Mouse (Mus musculus) neural tube, embryonic 12.5 days (tissue): ENCODE data around the gene Kcnab2. TPM values are rescaled to one million over a fixed set of nuclear protein-coding genes. Genes with fewer than 3 reads are reported as not detected.

Source experiments
- ATAC-seq: fragments of 200-750 bp; cut with Nextera tagmentation; 2 replicates; pipeline ENCODE4 v1.8.0; 2017; ENCODE audit warnings: low read depth, mild to moderate bottlenecking, moderate TSS enrichment, moderate library complexity; ENCODE audit not compliant: low FRiP score
- H3K27ac ChIP-seq: fragments of 300-500 bp; sonication (generic); 2 replicates; pipeline ENCODE4 v1.5.1; 2016
- H3K27me3 ChIP-seq: fragments of 300-500 bp; sonication (generic); replicated peaks from 2 replicates; pipeline ENCODE4 v1.6.1; 2016; ENCODE audit warnings: mild to moderate bottlenecking
- H3K36me3 ChIP-seq: fragments of 300-500 bp; sonication (generic); 2 replicates; pipeline ENCODE4 v1.6.1; 2016; ENCODE audit warnings: mild to moderate bottlenecking
- H3K4me1 ChIP-seq: fragments of 300-500 bp; sonication (generic); 2 replicates; pipeline ENCODE4 v1.6.1; 2016
- H3K4me2 ChIP-seq: fragments of 300-500 bp; sonication (generic); replicated peaks from 2 replicates; pipeline ENCODE4 v1.6.1; 2016; ENCODE audit warnings: mild to moderate bottlenecking
- H3K4me3 ChIP-seq: fragments of 300-500 bp; sonication (generic); 2 replicates; pipeline ENCODE4 v1.5.1; 2016
- H3K9ac ChIP-seq: fragments of 300-500 bp; sonication (generic); 2 replicates; pipeline ENCODE4 v1.6.1; 2016; ENCODE audit warnings: mild to moderate bottlenecking
- H3K9me3 ChIP-seq: fragments of 300-500 bp; sonication (generic); 2 replicates; pipeline ENCODE4 v1.6.1; 2016; ENCODE audit warnings: mild to moderate bottlenecking
- WGBS: fragments of 180-500 bp; shearing (Covaris S2); methylation state at CpG from one replicate; pipeline ENCODE4 v1.1.7; 2016; 5-methylcytosine and 5-hydroxymethylcytosine counted together
- polyA plus RNA-seq: library from polyadenylated mRNA; unstranded; fragments of >200 nt; fragmentation: Nextera tagmentation; extraction: Ambion mirVana; gene quantifications from 2 replicates; pipeline ENCODE4 v1.2.1, GENCODE M21; 2016

Gene Kcnab2
- polyA plus RNA-seq, 1 experiment from 2014 or later: 21.6 TPM

- 85% methylated on average over 22 of the region's 22 CpGs for WGBS
- H3K4me2 ChIP-seq: no peak overlapping the region
- H3K36me3 ChIP-seq: no peaks in the 10 kb centered on the region
- H3K27me3 ChIP-seq: no peaks in the 10 kb centered on the region
- no peak for ATAC-seq
- H3K4me3 ChIP-seq: no peak overlapping the region
- H3K4me1 ChIP-seq: peaks cover 2% of the 10 kb centered on the region; the same call in 1 of the 2 replicates
- H3K9ac ChIP-seq: no peak overlapping the region
- H3K9me3 ChIP-seq: no peaks in the 10 kb centered on the region
- H3K27ac ChIP-seq: no peak overlapping the region
Measured at GRCm38 (mm10) chr4:152447731-152448665, 29.7 kb downstream of the Kcnab2 start.

DNA sequence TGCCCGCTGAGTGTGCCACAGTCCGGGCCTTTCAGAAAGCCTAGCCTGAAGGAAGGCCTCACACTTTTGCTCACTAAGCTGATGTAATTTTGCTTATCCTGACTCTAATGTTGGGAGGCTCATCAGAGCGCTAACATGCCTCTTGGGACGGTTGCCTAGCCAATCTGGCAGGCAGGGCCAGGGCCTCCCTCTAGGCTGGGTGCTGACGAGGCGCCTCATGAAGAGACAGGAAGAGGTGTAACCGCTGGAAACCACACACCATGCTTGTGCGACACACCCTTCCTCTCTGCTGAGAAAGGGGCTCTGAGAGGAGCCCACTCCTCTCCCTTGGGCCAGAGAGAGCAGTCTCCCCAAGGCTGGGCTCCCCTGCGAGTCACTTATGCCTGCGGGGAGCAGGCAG, 31.5 kb downstream of the Kcnab2 start:
- ATAC-seq: no peak
- 90% methylated on average over 10 of the region's 10 CpGs for WGBS

DNA sequence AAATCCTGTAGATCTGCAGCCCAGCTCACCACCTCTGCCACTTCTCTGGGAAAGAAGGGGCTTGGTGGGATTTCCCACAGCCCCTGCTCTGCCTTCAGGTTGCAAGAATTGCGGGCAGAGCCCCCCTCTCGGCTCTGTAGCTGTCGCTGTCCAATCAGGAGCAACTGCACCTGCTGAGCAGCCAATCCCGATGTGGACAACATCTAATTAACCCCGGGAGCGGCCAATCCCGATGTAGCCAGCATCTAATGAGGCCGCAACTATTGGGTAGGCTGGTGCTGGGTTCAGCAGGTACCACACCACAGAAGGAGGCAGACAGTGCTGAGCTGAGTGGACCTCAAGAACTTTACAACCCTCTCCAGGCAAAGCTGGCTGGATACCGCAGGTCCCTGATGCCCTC, 36.1 kb downstream of the Kcnab2 start:
- Histone ChIP-seq H3K4me3 (no peak overlapping the region), H3K36me3 (no peaks in the 10 kb centered on the region), H3K27me3 (no peaks in the 10 kb centered on the region), H3K4me1 (no peaks in the 10 kb centered on the region), H3K27ac (no peak overlapping the region), H3K9ac (no peak overlapping the region), H3K4me2 (no peak overlapping the region; the same call in 1 of the 2 replicates), H3K9me3 (no peaks in the 10 kb centered on the region)
- 40% methylated on average over 9 of the region's 9 CpGs for WGBS
- no peak for ATAC-seq

More for the DNA sequence above, 31.5 kb downstream of the Kcnab2 start:
- Histone ChIP-seq H3K27ac (no peak overlapping the region), H3K36me3 (no peaks in the 10 kb centered on the region), H3K4me3 (no peak overlapping the region), H3K9me3 (no peaks in the 10 kb centered on the region), H3K9ac (no peak overlapping the region), H3K4me2 (no peak overlapping the region; the same call in 1 of the 2 replicates), H3K4me1 (no peaks in the 10 kb centered on the region), H3K27me3 (no peaks in the 10 kb centered on the region)

GRCm38 (mm10) chr4:152440882-152441281, 36.8 kb downstream of the Kcnab2 start:
- Histone ChIP-seq H3K4me2 (no peak overlapping the region), H3K4me3 (no peak overlapping the region), H3K36me3 (no peaks in the 10 kb centered on the region), H3K9ac (no peak overlapping the region), H3K9me3 (no peaks in the 10 kb centered on the region), H3K4me1 (no peaks in the 10 kb centered on the region), H3K27ac (no peak overlapping the region), H3K27me3 (no peaks in the 10 kb centered on the region)
- 74% methylated on average over 9 of the region's 9 CpGs for WGBS
- ATAC-seq: no peak

DNA sequence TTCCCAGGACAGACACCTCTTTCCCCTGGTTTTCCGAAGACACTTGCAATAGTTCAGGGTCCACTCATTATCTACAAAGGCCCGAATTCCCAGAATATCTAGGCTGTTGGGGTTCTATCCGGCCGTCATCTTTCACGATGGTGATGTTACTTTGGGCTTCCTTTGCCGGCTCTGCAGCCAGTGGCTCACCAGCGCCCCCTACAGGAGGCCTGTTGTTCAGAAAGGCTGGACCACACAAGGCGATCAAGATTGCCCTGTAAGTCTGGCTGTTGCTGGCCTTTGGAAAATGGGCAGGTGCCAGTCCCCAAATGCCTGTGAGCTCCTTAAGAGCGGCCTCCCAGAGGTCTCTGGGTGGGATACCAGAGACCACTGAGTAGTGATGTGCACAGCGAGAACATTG, 42.4 kb downstream of the Kcnab2 start:
- Histone ChIP-seq H3K4me1 (no peaks in the 10 kb centered on the region), H3K27me3 (no peaks in the 10 kb centered on the region; the same call in 1 of the 2 replicates), H3K27ac (no peak overlapping the region), H3K4me3 (peak overlapping the region; percentile 7; the same call in 1 of the 2 replicates), H3K9me3 (no peaks in the 10 kb centered on the region), H3K9ac (no peak overlapping the region), H3K36me3 (no peaks in the 10 kb centered on the region), H3K4me2 (peak overlapping the region; percentile 60)
- ATAC-seq: peak; percentile 69
- WGBS: 12% methylated on average over 10 of the region's 10 CpGs

DNA sequence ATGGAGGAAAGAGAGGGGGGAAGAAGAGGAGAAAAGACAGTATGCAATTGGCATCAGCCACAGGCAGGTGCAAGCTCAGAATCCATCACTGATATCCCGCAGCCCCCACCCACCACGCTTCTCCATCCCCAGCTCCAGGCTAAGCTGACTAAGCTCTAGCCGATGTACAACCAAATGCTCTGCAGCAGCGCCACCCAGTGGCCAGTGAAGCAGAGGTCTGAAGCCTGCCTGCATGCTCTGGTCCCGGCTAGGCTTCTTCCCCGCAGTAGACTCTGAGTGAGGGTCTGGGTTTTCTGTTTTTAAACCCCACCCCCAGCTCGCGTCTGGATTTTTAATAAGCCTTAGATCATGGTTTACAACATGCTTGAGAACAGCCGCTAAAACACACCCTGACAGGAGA, 42.8 kb downstream of the Kcnab2 start:
- ATAC-seq: peak; percentile 94
- H3K9ac ChIP-seq: no peak overlapping the region
- no peaks in the 10 kb centered on the region for H3K4me1 ChIP-seq
- no peaks in the 10 kb centered on the region for H3K9me3 ChIP-seq
- peak overlapping the region; percentile 7; the same call in 1 of the 2 replicates for H3K4me3 ChIP-seq
- no peaks in the 10 kb centered on the region; the same call in 1 of the 2 replicates for H3K27me3 ChIP-seq
- H3K4me2 ChIP-seq: peak overlapping the region; percentile 60
- H3K27ac ChIP-seq: no peak overlapping the region
- 2% methylated on average over 9 of the region's 9 CpGs for WGBS
- no peaks in the 10 kb centered on the region for H3K36me3 ChIP-seq

DNA sequence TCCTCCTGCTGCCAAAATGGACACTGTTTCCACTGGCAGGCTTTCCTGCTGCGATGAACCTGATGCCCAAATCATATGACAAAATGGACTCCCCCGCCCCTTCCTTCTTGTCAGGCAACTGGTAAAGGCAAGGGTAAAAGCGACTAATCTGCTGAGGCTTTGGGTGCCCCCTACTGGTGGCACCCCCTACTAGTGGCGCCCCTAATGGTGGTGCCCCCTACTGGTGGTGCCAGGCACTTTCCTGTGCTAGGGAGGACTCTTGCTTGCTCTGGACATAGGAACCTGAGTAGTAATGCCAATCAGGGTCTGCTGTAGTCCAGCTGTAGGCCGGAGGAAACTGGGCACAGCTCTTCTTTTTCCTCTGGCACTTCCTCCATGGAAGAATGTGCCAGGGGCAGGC, 45.4 kb downstream of the Kcnab2 start:
- no peak for ATAC-seq
- Histone ChIP-seq H3K36me3 (no peaks in the 10 kb centered on the region), H3K4me3 (no peak overlapping the region), H3K9ac (no peak overlapping the region), H3K9me3 (no peaks in the 10 kb centered on the region), H3K27me3 (no peaks in the 10 kb centered on the region; the same call in 1 of the 2 replicates), H3K4me1 (peaks cover 5% of the 10 kb centered on the region; the same call in 1 of the 2 replicates), H3K4me2 (no peak overlapping the region), H3K27ac (no peak overlapping the region)
- WGBS: 62% methylated on average over 5 of the region's 5 CpGs

DNA sequence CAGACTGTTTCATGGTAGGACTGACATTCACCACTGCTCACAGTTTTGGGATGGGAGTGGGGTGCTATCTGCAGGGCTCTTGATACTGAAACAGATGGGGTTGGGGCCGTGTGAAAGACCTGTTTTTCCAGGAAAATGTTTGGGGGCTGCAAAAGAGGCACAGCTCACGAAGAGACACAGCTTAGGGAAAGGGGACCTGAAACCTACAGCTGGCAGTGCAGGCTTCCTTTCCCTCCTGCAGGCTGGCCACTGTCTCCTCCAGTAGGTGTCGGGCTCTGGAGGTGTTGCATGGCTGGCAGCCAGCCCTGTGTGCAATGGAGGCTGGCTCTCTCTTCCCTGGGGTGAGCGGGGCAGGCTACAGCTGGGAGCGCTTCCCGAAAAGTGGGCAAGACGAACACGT, 49.4 kb downstream of the Kcnab2 start:
- Histone ChIP-seq H3K4me2 (no peak overlapping the region), H3K9ac (no peak overlapping the region), H3K4me1 (peaks cover 5% of the 10 kb centered on the region; the same call in 1 of the 2 replicates), H3K4me3 (no peak overlapping the region), H3K9me3 (no peaks in the 10 kb centered on the region), H3K36me3 (no peaks in the 10 kb centered on the region), H3K27me3 (no peaks in the 10 kb centered on the region; the same call in 1 of the 2 replicates), H3K27ac (no peak overlapping the region)
- no peak for ATAC-seq
- WGBS: 55% methylated on average over 8 of the region's 8 CpGs

- no peaks in the 10 kb centered on the region for H3K27me3 ChIP-seq
- no peaks in the 10 kb centered on the region for H3K36me3 ChIP-seq
- WGBS: 63% methylated on average over 5 of the region's 5 CpGs
- ATAC-seq: no peak
- peaks cover 5% of the 10 kb centered on the region; the same call in 1 of the 2 replicates for H3K4me1 ChIP-seq
- no peak overlapping the region for H3K4me3 ChIP-seq
- H3K9ac ChIP-seq: no peak overlapping the region
- H3K4me2 ChIP-seq: no peak overlapping the region
- no peak overlapping the region for H3K27ac ChIP-seq
- no peaks in the 10 kb centered on the region for H3K9me3 ChIP-seq
Measured at GRCm38 (mm10) chr4:152424922-152425321, 52.7 kb downstream of the Kcnab2 start.

- Histone ChIP-seq H3K27me3 (no peaks in the 10 kb centered on the region), H3K36me3 (no peaks in the 10 kb centered on the region), H3K4me2 (no peak overlapping the region), H3K9me3 (no peaks in the 10 kb centered on the region), H3K4me3 (no peak overlapping the region), H3K4me1 (peaks cover 5% of the 10 kb centered on the region; the same call in 1 of the 2 replicates), H3K9ac (no peak overlapping the region), H3K27ac (no peak overlapping the region)
- 43% methylated on average over 4 of the region's 4 CpGs for WGBS
- ATAC-seq: no peak
Measured at GRCm38 (mm10) chr4:152424341-152424740, 53.3 kb downstream of the Kcnab2 start.

DNA sequence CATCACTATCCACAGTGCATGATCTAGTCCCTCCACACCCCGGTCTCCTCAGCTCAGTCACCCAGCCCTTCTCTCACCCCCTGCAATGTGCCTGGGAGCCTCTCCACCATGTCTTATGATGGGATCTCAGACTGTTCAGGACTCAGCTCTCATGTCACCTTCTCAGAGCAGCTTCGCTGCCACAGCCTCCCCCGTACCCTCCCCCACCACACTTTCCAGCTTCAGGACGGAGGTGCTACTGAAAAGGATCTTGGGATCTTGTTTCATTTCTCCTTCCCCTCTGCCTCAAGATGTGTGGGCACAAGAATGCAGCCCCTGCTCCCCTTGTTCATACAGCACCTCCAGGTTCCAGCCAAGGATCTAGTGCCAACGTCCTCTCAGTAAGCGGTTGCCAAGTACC, 54.1 kb downstream of the Kcnab2 start:
- Histone ChIP-seq H3K4me2 (no peak overlapping the region), H3K36me3 (no peaks in the 10 kb centered on the region), H3K27ac (no peak overlapping the region), H3K9me3 (no peaks in the 10 kb centered on the region), H3K4me1 (peaks cover 8% of the 10 kb centered on the region), H3K27me3 (no peaks in the 10 kb centered on the region), H3K4me3 (no peak overlapping the region), H3K9ac (no peak overlapping the region)
- ATAC-seq: no peak
- WGBS: 92% methylated on average over 6 of the region's 6 CpGs

DNA sequence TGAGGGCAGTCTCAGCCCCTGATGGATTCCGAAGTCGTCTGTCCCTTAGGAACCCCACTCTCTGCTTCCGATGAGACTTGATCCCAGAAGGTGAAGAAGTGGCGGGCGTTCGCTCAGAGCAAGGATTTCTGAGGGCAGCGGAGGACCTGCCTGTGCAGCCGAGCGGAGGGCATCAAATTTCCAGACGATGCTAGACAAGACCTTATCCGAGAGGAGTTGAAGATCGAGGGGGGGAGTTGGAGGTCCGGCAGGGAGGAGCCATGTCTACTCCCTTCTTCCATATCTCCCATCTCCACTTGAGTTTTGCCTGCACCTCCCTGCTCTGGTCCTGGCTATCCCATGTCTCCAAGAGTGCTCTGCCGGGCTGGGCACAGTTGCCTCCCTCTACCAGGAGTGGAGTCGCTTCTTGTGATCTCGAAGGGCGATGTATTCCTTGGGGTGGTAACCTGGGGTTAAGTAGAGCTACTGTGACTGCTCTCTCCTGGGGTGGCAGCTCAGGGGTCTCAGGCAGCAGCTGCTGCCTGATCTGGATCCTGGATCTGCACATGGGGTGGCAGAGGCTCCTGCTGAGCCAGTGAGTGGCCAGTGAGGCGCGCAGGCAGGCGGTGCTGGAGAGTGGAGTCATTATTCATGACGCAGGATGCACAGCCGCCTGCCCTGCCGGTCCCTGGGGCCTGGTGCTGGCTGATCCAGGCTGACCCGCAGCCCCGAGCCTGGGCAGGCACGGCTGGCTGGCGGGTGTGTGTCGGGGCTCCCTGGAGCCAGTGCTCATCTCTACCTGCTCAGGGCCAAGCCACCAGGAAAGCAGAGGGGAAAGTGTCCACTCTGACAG, 59.2 kb downstream of the Kcnab2 start:
- no peaks in the 10 kb centered on the region for H3K36me3 ChIP-seq
- H3K9me3 ChIP-seq: no peaks in the 10 kb centered on the region
- 0 out of 2 replicates have a peak overlapping the region, but pooled peaks have one; percentile 16 for H3K4me2 ChIP-seq
- H3K9ac ChIP-seq: no peak overlapping the region
- H3K4me1 ChIP-seq: peaks cover 11% of the 10 kb centered on the region
- 0 out of 2 replicates have a peak overlapping the region, but pooled peaks have one; percentile 7 for H3K27ac ChIP-seq
- H3K27me3 ChIP-seq: no peaks in the 10 kb centered on the region
- 43% methylated on average over 28 of the region's 28 CpGs for WGBS
- no peak overlapping the region for H3K4me3 ChIP-seq
- ATAC-seq: no peak
